Mouse (Mus musculus) hindbrain, embryonic 13.5 days (tissue): ENCODE data around the gene Agr3. TPM values are rescaled to one million over a fixed set of nuclear protein-coding genes. Genes with fewer than 3 reads are reported as not detected.

Experiments used
- ATAC-seq: fragments of 200-750 bp; cut with Nextera tagmentation; 2 replicates; pipeline ENCODE4 v1.8.0; 2017; ENCODE audit warnings: moderate TSS enrichment; ENCODE audit not compliant: low FRiP score
- H3K27ac ChIP-seq: fragments of 300-500 bp; sonication (generic); 2 replicates; pipeline ENCODE4 v1.5.1; 2015; ENCODE audit warnings: inconsistent platforms, mild to moderate bottlenecking, moderate library complexity
- H3K27me3 ChIP-seq: fragments of 300-500 bp; sonication (generic); 2 replicates; pipeline ENCODE4 v1.6.1; 2015; ENCODE audit warnings: mild to moderate bottlenecking, inconsistent platforms
- H3K36me3 ChIP-seq: fragments of 300-500 bp; sonication (generic); 2 replicates; pipeline ENCODE4 v1.6.1; 2015; ENCODE audit warnings: mild to moderate bottlenecking, inconsistent platforms
- H3K4me1 ChIP-seq: fragments of 300-500 bp; sonication (generic); replicated peaks from 2 replicates; pipeline ENCODE4 v1.6.1; 2015; ENCODE audit warnings: inconsistent platforms
- H3K4me2 ChIP-seq: fragments of 300-500 bp; sonication (generic); 2 replicates; pipeline ENCODE4 v1.6.1; 2015; ENCODE audit warnings: inconsistent platforms, mild to moderate bottlenecking, moderate library complexity
- H3K4me3 ChIP-seq: fragments of 300-500 bp; sonication (generic); 2 replicates; pipeline ENCODE4 v1.5.1; 2015; ENCODE audit warnings: mild to moderate bottlenecking, inconsistent platforms
- H3K9ac ChIP-seq: fragments of 300-500 bp; sonication (generic); 2 replicates; pipeline ENCODE4 v1.6.1; 2015; ENCODE audit warnings: mild to moderate bottlenecking, inconsistent platforms
- H3K9me3 ChIP-seq: fragments of 300-500 bp; sonication (generic); 2 replicates; pipeline ENCODE4 v1.6.1; 2016; ENCODE audit warnings: inconsistent platforms
- WGBS: fragments of 180-500 bp; shearing (Covaris S2); methylation state at CpG from one replicate; pipeline ENCODE4 v1.1.7; 2015; 5-methylcytosine and 5-hydroxymethylcytosine counted together
- polyA plus RNA-seq: library from polyadenylated mRNA; unstranded; fragments of >200 nt; fragmentation: Nextera tagmentation; extraction: Ambion mirVana; gene quantifications from 2 replicates; pipeline ENCODE4 v1.2.1, GENCODE M21; 2015

Gene Agr3
- polyA plus RNA-seq, 1 experiment from 2014 or later, result not detected

GRCm38 (mm10) chr12:35994098-35994497 lies 68.7 kb downstream of the Agr3 start:
- Histone ChIP-seq H3K4me2 (no peak overlapping the region), H3K4me3 (no peak overlapping the region), H3K27me3 (no peaks in the 10 kb centered on the region), H3K27ac (peak overlapping the region; percentile 58; the same call in 1 of the 2 replicates), H3K36me3 (no peaks in the 10 kb centered on the region), H3K9me3 (no peaks in the 10 kb centered on the region), H3K4me1 (peaks cover 23% of the 10 kb centered on the region), H3K9ac (no peak overlapping the region)
- ATAC-seq, result peak; percentile 77

DNA sequence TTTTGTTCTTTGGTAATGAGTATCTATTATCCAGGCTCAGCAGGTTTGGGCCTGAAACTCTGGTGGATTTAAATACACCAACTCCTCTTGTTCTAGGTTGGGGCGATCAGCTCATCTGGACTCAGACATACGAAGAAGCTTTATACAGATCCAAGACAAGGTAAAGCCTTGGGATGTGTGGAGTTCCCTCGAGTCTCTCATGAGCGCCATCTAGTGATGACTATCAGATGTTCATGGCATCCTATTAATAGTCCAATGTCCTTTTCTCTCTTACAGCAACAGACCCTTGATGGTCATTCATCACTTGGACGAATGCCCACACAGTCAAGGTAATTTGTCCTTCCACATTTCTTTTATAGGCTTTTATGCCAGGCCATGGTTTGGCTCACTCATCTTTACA lies 70.4 kb downstream of the Agr3 start:
- no peak overlapping the region for H3K27ac ChIP-seq
- H3K4me3 ChIP-seq, result no peak overlapping the region
- WGBS, result 27% methylated on average over 5 of the region's 5 CpGs
- H3K36me3 ChIP-seq, result no peaks in the 10 kb centered on the region
- H3K9me3 ChIP-seq, result no peaks in the 10 kb centered on the region
- H3K4me2 ChIP-seq, result no peak overlapping the region
- peaks cover 23% of the 10 kb centered on the region for H3K4me1 ChIP-seq
- ATAC-seq, result no peak
- H3K27me3 ChIP-seq, result no peaks in the 10 kb centered on the region
- no peak overlapping the region for H3K9ac ChIP-seq

Other genes with a start within 250 kb of the Agr3 start
- 1.1 TPM in 1 of 2 replicates, not detected in the other for gene Agr2, start 67.3 kb downstream of the Agr3 start, polyA plus RNA-seq
- gene Tspan13, start 116.9 kb downstream of the Agr3 start, polyA plus RNA-seq, result 408 and 421 TPM in 2 replicates
- gene Ankmy2, start 231.5 kb downstream of the Agr3 start, polyA plus RNA-seq, result 60.3 and 63.8 TPM in 2 replicates
- 425 and 457 TPM in 2 replicates for gene Bzw2, start 232.5 kb downstream of the Agr3 start, polyA plus RNA-seq